Mouse (Mus musculus): ENCODE measurements around the gene Ttc24.

The Ttc24 gene

DNA sequence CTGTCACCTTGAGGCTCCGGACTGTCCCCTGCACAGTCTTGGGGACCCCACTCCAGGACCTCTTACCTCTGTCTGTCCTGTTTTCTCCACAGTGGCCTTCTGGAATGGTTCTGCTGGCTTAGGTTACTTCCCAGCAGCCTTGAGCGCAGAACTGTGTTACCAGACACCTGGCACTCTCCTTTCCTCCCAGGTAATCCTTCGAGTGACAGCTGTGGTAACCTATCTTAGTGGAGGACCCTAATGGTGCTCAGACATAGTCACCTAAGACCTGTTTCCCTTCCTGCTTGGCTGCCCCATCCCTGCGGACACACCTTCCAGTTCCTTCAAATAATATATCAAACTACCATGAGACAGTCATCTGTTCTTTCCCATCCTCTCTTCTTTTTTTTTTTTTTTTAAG is at the start of gene Ttc24:
Gene Ttc24, minus strand, starts transcription at position 101 of the 400 bp plus-strand sequence.
- DNase-seq, result no peak

DNA sequence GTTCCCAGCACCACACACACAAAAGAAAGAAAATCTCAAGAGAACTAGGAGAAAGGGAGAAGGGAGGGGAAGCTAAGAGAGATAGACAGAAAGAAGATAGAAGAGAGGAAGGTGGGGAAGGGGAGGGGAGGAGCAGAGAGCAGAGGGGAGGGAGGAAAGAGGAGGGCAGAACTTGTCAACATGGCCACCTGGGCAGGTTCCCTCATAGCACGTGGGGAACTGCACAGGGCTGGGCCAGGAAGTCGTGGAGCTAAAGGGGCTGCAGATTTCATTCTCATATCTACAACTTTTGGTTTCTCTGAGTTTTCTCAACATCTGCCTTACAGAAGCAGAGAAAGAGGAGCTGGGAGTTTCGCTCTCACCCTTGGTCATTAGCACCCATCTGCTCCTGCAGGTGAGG is 49.5 kb upstream of the Ttc24 start:
- DNase-seq, result no peak

DNA sequence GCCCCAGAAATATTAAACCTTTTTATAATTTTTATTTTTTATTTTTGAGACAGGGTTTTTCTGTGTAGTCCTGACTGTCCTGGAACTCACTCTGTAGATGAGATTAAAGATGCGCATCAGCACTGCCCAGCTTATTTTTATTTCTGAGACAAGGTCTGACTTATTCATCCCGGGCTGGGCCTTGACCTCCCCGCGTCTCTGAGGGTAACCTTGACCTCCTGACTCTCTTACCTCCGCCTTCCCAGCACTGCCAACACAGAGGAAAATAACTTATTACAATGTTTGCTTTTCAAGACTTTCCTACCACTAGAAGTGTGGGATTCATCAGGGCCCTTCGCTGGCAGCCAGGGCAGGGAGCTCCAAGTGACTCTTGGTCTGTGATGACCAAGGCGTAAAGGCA is 48.1 kb upstream of the Ttc24 start:
- DNase-seq, result no peak

DNA sequence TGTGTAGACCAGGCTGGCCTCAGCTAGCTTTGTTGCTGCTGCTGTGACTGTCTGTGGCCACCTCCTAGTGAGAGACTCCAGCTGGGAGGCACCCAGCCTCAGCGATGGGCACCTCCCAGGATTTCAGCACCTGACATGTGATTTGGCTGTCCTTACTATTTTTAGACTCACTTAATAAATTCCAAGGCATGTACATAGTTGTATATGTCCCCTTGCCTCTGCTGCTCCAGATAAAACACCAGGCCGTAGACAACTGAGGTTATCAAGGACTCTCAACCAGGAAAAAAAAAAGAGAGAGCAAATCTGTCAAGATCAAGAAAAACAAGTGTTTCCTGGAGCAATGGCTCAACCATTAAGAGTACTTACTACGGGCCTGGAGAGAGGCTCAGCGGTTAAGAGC is 47.1 kb upstream of the Ttc24 start:
- DNase-seq, result no peak

DNA sequence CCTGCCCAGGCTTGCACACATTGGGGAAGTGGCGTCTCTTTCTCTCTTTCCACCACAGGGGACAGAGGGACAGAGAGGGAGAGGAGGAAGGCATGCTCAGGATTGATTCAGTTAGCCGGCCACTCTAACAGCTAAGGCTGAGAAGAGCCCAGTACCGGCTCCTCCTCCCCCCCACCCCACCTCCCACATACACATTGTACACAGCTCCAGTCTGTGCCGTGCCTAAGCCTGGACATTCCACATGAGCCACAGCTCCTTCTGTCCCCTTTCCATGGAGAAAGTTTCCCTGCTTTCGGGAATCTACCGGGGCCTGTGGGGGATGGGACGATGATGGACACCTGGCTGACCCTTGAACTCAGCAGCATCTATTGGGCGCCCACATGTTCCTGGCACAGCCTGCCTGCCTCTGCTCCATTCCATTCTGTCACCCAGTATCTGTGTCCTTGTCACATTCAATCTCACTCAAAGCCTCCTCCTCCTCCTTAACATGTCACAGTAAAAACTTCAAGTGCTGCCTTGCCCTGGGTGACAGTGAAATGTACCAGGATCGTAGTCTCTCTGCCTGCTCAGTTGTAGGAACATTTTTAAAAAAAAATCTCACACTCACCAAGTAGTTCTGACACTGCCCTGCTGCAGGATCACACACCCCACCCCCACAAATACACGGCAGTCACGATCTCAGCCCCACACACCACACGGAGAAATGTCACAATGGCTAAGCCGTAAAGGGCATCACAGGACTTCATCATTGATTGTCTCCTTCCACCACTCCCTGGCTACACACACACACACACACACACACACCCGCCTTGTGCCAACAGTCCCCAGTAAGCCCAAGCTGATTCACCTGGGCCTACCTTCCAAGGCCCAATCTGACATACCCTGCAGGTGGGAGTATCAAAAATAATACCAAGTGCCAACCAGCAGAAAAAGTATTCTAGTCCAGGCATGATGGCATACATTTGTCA is 43.3 kb upstream of the Ttc24 start:
- no peak for DNase-seq

DNA sequence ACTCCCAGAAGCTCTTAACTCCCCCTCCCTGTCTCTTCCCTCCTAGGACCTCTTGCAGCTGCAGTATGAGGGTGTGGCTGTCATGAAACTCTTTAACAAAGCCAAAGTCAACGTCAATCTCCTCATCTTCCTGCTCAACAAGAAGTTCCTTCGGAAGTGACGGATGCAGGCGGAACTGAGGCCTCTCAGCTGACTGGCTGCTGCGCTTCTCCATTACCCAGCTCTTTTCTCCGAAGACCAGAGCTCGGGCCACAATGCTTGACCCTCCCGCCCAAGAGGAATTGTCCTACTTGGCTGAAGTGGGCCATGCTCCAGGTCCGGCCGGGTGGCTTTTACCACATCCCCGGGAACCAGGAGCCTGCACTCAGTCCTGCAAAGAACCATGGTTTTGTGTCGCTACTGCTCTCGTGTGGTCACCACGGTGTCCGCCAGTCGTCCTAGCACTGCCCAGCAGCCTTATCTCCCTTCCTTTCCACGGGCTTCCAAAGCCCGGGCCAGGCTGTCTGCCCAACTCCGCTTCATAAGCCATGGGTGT is 42.1 kb upstream of the Ttc24 start:
- no peak for DNase-seq

DNA sequence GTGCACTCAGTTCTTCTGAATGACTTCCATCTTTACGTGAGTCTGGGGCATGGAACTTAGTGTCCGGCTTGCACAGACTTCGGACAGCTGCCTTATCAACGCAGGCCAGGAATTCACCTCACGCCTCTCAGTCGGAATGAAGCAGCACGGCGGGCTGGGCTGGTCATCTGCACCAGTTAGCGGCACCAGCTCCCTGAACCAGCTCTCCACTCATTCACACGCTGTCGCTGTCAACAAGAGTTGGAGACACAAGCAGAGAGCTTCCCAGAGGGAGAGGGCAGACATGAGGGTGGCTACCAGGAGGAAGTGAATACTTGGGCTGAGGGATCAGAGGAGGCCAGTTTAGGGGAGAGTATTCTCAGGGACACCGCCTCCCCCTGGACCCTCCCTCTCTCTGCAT is 36.3 kb upstream of the Ttc24 start:
- no peak for DNase-seq

DNA sequence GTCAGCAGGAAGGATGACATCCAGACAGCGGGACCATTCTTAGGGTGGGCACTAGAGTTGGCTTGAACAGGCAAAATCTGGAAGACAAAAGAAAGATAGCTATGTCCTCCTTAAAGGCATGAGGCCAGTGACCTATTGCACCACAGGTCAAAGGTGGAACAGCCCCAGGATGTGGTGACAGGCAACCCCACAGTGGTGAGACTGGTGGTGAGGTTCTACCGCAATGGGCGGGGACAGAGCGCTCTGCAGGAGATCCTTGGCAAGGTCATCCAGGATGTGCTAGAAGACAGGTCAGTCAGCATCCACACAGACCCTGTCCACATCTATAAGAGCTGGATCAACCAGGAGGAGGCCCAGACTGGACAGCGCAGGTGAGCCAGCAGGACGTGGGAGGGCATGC is 31.0 kb upstream of the Ttc24 start:
- no peak for DNase-seq

DNA sequence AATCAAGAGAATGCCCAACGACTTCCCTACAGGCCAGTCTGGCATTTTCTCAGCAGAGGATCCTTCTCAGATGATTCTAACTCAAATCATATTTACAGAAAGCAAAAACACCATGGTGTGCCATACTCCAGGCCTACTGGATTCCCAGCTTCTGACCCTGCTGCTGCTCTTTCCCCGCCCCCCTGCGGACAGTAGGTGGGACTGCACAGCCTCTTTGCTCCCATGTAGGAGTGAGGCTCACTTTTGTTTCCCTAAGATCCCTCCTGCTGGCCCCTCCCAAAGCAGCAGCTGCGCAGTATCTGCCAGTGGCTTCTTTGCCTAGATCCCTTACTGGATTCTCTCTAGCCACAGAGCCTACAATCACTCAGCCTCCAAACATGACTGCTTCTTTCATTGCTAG is 28.0 kb upstream of the Ttc24 start:
- no peak for DNase-seq

DNA sequence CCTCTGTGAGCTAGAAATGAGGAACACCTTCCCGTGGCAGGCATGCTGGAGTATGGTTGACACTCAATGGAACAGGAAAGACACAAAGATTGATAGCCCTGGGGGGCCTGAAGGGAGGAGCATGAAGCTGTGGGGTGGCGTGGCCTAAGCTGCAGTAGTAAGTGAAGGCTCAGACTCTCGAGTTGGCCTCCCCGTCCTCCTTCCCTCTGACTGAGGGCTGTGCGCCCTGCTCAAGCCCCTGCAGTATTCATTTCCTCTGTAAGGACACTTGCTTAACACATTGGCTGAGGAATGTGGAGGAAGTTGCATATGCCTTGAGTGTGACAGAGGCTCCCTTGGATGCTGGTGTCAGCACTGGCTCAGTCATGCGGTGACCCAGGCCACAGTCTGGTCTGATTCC is 24.5 kb upstream of the Ttc24 start:
- no peak for DNase-seq

DNA sequence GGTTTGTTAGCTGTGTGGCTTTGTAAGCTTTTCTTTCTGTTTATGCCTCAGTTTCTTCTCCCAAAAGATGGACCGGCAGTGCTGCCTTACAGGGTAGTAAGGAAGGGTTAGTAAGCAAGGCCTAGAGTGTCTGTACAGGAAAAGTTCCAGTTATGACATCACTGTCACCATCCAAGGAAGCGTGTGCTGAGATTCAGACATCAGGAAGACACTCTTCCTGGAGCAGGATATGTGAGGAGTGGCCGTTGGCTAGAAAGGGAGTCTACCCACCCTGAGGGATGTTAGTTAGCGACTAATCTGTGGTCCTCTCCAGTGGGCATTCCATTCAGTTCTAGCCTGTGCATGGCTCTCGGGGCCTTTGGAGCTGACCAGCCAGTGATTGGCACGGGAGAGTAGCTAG is 24.1 kb upstream of the Ttc24 start:
- peak; percentile 53 for DNase-seq

DNA sequence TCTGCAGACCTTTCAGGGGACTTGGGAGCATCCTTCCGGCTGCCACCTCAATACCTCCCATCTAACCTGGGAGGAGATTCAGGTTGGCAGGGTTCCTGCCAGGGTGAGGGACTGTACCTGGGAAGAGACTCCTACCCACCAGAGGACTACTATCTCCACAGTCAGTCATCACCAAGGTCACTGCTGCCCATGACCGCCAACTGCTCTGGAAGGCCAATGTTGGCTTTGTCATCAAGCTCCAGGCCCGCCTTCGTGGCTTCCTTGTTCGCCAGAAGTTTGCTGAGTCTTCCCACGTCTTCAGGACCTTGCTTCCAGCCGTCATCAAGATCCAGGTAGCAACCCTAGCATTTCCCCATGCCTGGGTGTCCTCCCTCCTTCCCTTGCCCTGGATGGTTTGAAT is 23.6 kb upstream of the Ttc24 start:
- no peak for DNase-seq

DNA sequence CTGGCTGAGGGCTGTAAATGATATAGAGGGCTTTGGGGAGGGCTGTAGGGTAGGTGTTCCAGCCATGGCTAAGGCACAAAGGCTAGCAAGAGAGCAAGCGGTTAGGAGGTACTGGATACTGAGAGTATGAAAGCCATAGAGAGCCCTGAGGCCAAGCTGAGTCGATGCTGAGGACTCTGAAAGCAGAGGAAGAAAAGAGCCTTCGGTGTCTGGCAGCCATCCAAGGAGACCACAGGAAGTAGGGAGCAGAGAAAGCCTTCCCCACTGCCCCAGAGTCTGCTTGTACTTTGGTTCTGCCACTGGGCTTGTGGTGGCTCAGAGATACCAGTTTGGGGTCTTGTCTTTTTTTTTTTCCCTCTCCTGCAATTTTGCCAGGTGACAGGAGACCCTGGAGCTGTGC is 22.1 kb upstream of the Ttc24 start:
- DNase-seq, result no peak

DNA sequence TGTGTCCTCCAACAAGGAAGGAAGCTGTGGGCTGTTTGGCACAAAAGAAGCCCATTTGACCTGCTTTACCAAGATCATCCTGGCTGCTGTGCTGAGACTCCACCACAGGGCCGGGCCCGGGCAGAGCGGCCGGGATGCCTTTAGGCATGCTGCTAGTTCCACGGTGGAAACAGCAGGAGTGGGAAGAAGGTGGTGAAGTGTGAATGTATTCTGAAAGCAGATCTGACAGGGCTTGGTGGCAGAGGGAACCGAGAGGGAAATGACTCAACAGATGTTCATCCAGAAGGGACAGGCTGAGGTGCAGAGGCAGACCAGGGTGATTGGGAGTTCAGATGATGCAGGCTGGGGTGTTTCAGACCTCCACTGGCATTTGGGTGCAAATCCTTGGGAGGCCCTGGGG is 19.6 kb upstream of the Ttc24 start:
- no peak for DNase-seq

DNA sequence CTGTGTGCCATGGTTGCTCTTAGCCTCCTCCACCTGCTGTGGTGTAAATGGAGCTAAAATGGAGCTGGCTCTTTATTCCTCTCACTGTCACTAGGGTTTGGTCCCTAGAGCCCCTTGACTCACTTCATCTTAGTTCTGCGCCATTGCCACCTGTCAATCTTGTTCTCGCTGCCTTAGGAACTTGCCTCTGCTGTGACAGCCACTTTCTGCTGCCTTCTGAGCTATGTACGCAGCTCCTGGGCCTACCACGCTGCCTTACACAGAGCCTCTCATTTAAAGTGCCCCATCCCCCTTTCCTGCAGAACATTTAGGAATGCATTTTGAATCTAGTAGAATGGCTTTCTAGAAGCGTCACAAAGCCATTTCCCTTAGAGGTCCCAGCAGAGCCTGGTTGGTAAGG is 16.0 kb upstream of the Ttc24 start:
- DNase-seq, result no peak

DNA sequence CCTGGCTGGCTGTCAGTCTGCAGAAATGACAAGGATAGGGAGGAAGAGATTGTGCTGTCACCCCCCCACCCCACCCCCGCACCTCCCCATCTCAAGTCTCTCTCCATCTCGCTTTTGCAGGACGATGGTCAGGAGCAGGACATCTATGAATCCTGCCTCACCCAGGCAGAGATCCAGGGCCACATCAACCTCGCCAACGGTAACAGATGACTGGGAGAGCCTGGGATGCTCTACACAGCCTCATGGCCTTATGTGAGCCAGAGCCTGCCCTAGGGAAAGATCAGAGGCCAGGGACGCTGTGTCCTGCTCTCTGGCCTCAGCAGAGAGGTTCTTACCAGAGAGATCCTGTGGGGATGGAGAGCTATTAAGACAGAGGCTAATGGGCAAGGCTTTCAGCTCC is 12.5 kb upstream of the Ttc24 start:
- DNase-seq, result no peak

DNA sequence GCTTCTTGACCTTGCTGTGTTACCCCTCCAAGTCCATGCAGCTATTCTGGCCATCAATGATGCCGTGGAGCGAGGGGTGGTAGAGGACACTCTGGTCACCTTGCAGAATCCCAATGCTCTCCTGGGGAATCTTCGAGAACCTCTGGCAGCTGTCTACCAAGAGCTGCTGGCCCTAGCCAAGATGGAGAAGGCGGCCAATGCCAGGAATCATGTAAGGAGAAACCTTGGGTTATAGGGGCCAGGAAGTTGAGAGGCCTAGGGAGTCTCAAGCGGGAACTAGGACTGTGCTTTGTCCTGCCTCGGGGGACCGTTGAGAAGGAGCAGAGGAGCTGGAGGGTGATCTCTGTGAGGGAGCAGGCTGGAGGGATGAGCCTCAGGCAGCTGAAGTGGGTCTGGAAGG is 12.0 kb upstream of the Ttc24 start:
- DNase-seq, result no peak

DNA sequence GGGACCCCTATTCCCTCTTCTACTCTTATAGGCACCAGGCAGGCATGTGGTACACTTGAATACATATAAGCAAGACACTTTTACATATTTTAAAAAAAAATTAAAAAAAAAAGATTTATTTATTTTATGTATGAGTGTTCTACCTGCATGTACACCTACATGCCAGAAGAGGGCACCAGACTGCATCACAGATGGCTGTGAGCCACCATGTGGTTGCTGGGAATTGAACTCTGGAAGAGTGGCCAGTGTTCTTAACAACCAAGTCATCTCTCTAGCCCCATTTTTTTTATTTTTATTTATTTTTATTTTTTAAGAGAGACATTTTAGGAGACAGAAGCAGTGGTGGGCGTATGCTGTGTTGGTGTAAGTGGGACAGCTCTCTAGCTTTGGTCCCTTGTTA is 9.6 kb upstream of the Ttc24 start:
- peak; percentile 31 for DNase-seq

DNA sequence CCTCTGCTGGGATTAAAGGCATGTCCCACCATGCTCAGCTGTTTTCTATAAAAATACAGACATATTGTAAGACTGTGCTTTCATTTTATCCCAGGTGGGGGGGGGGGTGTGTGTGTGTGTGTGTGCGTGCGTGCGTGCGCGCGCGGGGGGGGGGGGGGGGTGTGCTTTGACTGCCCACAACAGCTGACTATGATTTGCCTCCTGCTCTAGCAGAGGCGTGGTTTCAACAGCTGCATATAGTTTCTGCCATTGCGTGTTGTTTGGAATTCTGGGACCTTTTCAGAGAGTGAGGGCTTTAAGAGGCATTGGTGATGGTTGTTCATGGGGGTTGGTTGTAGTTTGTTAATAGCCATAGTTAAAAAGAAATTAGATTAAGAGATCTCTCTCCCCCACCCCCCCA is 7.4 kb upstream of the Ttc24 start:
- DNase-seq, result no peak

DNA sequence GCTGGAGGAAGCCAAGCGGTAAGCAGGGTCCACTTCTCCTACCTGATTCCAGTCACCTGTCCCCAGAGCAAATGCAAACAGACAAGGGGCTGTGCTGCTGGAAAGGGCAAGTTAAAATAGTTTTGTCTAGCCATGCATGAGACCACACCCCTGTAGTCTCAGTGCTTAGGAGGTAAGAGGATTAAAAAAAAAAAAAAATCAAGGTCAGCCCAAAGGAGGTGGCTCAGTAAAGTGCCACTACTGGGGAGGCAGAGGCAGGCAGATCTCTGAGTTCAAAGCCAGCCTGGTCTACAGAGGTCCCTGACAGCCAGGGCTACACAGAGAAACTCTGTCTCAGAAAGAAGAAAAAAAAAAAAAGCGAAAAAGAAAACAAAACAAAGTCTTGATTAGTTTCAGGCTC is 5.9 kb upstream of the Ttc24 start:
- DNase-seq, result no peak

DNA sequence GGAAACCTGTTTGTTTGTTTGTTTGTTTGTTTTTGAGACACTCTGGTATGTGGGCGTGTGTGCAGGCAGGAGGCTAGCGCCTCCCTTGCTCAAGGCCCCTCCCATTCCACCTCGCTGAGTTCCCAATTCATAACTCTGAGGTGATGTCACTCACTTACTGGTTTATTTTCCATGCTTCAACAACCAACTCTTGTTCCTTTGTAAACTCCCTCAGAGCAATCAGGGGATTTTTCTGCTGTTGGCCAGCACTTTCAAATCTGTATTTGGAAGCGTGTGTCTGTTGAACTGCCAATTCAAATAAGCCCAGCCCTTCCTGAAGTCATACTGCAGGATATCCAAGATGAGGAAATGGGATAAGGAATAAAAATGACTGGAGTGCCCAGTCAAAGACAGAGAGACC is 4.6 kb upstream of the Ttc24 start:
- DNase-seq, result no peak

DNA sequence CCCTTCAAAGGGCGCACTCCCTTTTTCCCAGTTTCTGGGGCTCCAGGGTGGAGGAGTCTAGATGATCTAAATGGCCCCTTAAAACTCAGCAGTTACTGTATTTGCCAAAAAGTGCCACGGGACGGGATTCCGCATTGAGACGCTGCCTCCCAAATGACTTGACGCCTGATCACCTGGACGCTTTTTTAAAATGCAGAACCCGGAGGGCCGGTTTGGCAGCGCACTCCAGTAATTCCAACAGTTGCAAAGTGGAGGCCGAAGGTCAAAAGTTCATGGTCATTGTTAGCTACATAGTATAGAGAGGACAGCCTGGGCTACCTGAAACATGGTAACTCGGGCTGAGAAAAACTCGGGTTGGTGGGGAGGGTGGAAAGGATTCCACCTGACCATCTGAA is 4.1 kb upstream of the Ttc24 start:
- no peak for DNase-seq

DNA sequence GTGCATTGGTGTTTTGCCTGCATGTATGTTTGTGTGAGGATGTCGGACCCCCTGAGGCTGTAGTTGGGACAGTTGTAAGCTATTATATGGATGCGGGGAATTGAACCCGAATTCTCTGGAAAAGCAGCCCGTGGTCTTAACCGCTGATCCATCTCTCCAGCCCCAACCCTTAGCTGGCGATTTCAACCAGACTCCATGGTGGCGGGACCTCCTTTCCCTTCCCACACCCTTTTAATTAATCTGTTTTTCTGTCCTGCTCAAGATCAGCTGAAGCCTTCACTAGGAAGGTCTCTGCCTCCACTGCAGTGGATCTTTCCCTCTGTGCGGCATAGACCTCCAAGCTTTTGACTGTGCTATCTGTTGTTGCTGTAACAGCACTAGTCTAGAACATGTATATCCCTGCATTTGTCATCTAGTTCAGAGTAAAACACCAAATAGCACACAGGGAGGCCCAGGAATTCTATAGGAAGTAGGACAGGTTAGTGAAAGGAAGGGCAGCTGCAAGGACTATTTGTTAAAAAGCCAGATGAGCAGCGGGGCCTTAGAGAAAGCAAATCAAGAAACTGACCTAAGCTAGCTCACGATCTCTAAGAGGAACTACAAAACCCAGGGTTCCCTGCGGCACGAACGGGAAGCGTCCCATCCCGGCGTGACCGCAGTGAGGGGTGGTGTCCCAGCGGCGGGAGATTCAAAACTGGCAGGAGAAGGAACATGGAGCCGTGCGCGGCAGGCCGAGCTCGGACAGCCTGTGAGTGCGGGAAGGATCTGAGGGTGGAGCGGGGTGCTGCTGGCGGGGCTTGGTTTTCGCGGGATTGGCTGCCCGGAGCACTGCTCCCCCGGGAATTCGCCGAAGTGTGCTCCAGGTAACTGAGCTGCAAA is 3.5 kb upstream of the Ttc24 start, which contains the start of gene Iqgap3:
Gene Iqgap3, plus strand, starts transcription at position 627 of the 879 bp plus-strand sequence.
- peak; percentile 86 for DNase-seq

DNA sequence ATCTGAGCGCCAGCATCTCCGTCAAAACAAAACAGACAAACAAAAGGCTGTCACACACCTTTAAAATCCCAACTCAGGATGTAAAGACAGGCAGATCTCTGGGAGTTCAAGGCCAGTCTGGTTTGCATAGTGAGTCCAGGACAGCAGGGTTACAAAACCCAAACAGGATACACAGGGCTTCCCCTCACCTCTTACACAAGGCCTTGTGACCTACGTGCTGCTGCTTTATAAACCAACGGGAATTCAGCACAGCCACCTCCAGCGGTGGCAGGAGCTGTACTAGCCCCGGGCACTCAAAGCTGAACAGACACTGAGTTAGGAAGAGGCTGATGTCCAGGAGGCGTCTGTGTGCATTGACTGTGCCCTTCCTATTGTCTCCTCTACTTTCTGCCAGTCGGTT is 663 bp downstream of the Ttc24 start:
- DNase-seq, result no peak

Measured in kidney, adult 18-20 months (tissue).